Mouse (Mus musculus) olfactory bulb, adult 2 months (tissue): ENCODE data around the gene Xbp1. TPM values are rescaled to one million over a fixed set of nuclear protein-coding genes. Genes with fewer than 3 reads are reported as not detected.

Source experiments
- H3K27ac ChIP-seq: fragments of 200-500 bp; 2 replicates; pipeline ENCODE4 v1.5.1; 2012; ENCODE audit warnings: low read depth, low read length; ENCODE audit not compliant: insufficient read depth
- H3K4me1 ChIP-seq: fragments of 200-500 bp; 2 replicates; pipeline ENCODE4 v1.6.1; 2012; ENCODE audit warnings: low read length; ENCODE audit not compliant: control insufficient read depth, insufficient read depth
- H3K4me3 ChIP-seq: fragments of 200-500 bp; 2 replicates; pipeline ENCODE4 v1.5.1; 2012; ENCODE audit warnings: mild to moderate bottlenecking, low read depth, low read length, moderate library complexity; ENCODE audit not compliant: insufficient read depth
- CTCF ChIP-seq: fragments of 200-500 bp; IDR thresholded peaks from 2 replicates; pipeline ENCODE4 v1.5.1; 2012; ENCODE audit warnings: low read depth, mild to moderate bottlenecking, low read length, moderate library complexity; ENCODE audit not compliant: insufficient read depth
- POLR2A ChIP-seq: fragments of 200-500 bp; IDR thresholded peaks from 2 replicates; pipeline ENCODE4 v1.6.1; 2012; ENCODE audit warnings: mild to moderate bottlenecking, low read depth, low read length, moderate library complexity; ENCODE audit not compliant: insufficient read depth
- WGBS: fragments of 180-500 bp; shearing (Covaris S2); methylation state at CpG from one replicate; pipeline ENCODE4 v1.1.7; 2018; 5-methylcytosine and 5-hydroxymethylcytosine counted together
- polyA plus RNA-seq: library from polyadenylated mRNA; stranded (reverse); fragments of >200 nt; gene quantifications from 2 replicates; pipeline ENCODE4 v1.2.4, GENCODE M21; 2012; ENCODE audit warnings: low replicate concordance; ENCODE audit not compliant: missing spikeins, insufficient read depth, insufficient read length

The Xbp1 gene
- polyA plus RNA-seq, 1 experiment, result not detected

- Histone ChIP-seq H3K4me1 (no peaks in the 10 kb centered on the region), H3K4me3 (no peak overlapping the region), H3K27ac (no peak overlapping the region)
- TF ChIP-seq POLR2A (no peak), CTCF (no peak)
- 68% methylated on average over 1 of the region's 1 CpGs for WGBS
Observed at GRCm38 (mm10) chr11:5551931-5552330, 31.5 kb downstream of the Xbp1 start.

GRCm38 (mm10) chr11:5560273-5560672 lies 39.8 kb downstream of the Xbp1 start:
- Histone ChIP-seq H3K4me3 (no peak overlapping the region), H3K27ac (no peak overlapping the region), H3K4me1 (no peaks in the 10 kb centered on the region)
- WGBS, result 89% methylated on average over 3 of the region's 3 CpGs
- TF ChIP-seq CTCF, result no peak
- TF ChIP-seq POLR2A, result no peak

GRCm38 (mm10) chr11:5562625-5563268 lies 42.3 kb downstream of the Xbp1 start:
- Histone ChIP-seq H3K4me3 (no peak overlapping the region), H3K4me1 (no peaks in the 10 kb centered on the region), H3K27ac (no peak overlapping the region)
- WGBS, result 48% methylated on average over 9 of the region's 9 CpGs
- TF ChIP-seq CTCF (no peak), POLR2A (no peak)

GRCm38 (mm10) chr11:5563898-5564297 lies 43.4 kb downstream of the Xbp1 start:
- H3K4me3 ChIP-seq, result no peak overlapping the region
- TF ChIP-seq POLR2A (no peak), CTCF (no peak)
- H3K4me1 ChIP-seq, result no peaks in the 10 kb centered on the region
- H3K27ac ChIP-seq, result no peak overlapping the region
- 75% methylated on average over 6 of the region's 6 CpGs for WGBS

- Histone ChIP-seq H3K4me1 (no peaks in the 10 kb centered on the region), H3K4me3 (no peak overlapping the region), H3K27ac (no peak overlapping the region)
- no peak for TF ChIP-seq CTCF
- TF ChIP-seq POLR2A, result no peak
- WGBS, result 94% methylated on average over 3 of the region's 3 CpGs
Observed at GRCm38 (mm10) chr11:5565596-5565995, 45.1 kb downstream of the Xbp1 start.

GRCm38 (mm10) chr11:5566506-5566905 lies 46.0 kb downstream of the Xbp1 start:
- Histone ChIP-seq H3K4me1 (no peaks in the 10 kb centered on the region), H3K4me3 (no peak overlapping the region), H3K27ac (no peak overlapping the region)
- no peak for TF ChIP-seq POLR2A
- 66% methylated on average over 2 of the region's 2 CpGs for WGBS

- no peaks in the 10 kb centered on the region for H3K4me1 ChIP-seq
- H3K27ac ChIP-seq, result no peak overlapping the region
- TF ChIP-seq POLR2A (no peak), CTCF (no peak)
- 97% methylated on average over 6 of the region's 6 CpGs for WGBS
- H3K4me3 ChIP-seq, result no peak overlapping the region
Observed at GRCm38 (mm10) chr11:5567654-5568053, 47.2 kb downstream of the Xbp1 start.

- no peak for TF ChIP-seq POLR2A
- TF ChIP-seq CTCF, result no peak
Observed at GRCm38 (mm10) chr11:5568082-5568481, 47.6 kb downstream of the Xbp1 start.

GRCm38 (mm10) chr11:5569474-5569873 lies 49.0 kb downstream of the Xbp1 start, which contains the start of gene Ankrd36:
Gene Ankrd36, plus strand, starts transcription at chr11:5569684.
- Histone ChIP-seq H3K4me1 (no peaks in the 10 kb centered on the region), H3K4me3 (no peak within 1 kb of the TSS), H3K27ac (no peak within 1 kb of the TSS)
- 79% methylated on average over 12 of the region's 12 CpGs for WGBS
- no peak for TF ChIP-seq POLR2A
- no peak for TF ChIP-seq CTCF

More at GRCm38 (mm10) chr11:5568082-5568481, 47.6 kb downstream of the Xbp1 start:
- 90% methylated on average over 5 of the region's 5 CpGs for WGBS
- H3K4me3 ChIP-seq, result no peak overlapping the region
- no peak overlapping the region for H3K27ac ChIP-seq
- H3K4me1 ChIP-seq, result no peaks in the 10 kb centered on the region
